Mouse (Mus musculus): ENCODE data around the gene Muc15. TPM values are rescaled to one million over a fixed set of nuclear protein-coding genes. Genes with fewer than 3 reads are reported as not detected.

The Muc15 gene
- under 1 TPM; 0.11 to 0.22 TPM for total RNA-seq (2021)

DNA sequence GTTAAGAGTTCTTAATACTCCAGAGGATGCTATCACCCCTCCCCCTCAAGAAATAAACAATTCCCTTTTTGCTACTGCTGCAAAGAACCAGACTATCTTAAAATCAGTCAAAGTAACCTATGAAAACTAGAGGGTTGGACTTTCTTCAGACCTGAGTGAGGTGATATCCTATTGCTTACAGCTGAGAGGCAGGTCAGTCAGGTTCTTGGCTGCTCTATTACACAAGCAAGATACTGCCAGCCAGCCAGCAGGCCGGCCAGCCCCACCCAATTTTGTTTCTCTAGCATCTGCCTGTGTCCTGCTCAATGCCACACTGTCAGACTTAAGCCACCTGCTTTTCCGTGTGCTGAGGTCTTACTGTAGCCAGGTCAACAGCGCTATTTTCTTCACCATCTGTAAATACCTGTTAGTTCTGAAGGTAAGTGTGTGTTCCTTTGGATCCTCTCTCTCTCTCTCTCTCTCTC lies at the start of gene Muc15:
Gene Muc15 (plus strand): TSS at position 51 of the 464 bp plus-strand sequence.
- intact Hi-C loops (cut with DNase I): no loop called here
- DNase-seq (ENCODE audit: low spot score in 2 of 2): no peak

DNA sequence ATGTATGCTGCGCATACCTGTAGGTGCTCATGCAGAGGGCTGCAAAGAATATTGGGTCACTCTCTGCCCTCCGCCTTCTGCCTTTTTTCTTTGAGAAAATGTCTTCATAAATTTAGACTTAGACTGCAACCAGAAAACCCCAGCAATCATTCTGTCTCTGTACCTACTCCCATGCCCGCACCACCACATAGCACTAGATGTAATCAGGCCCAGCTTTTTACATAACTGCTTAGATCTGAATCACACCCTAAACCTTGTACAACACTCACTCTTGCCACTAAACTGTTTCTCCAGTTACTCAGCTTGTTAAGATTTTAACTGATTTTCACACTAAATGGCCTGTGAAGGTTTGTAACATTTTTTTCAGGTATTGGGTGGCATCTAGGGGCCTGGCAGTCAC lies 11.7 kb upstream of the Muc15 start:
- intact Hi-C loops (cut with DNase I): no loop called here
- DNase-seq (ENCODE audit: low spot score in 2 of 2): no peak

DNA sequence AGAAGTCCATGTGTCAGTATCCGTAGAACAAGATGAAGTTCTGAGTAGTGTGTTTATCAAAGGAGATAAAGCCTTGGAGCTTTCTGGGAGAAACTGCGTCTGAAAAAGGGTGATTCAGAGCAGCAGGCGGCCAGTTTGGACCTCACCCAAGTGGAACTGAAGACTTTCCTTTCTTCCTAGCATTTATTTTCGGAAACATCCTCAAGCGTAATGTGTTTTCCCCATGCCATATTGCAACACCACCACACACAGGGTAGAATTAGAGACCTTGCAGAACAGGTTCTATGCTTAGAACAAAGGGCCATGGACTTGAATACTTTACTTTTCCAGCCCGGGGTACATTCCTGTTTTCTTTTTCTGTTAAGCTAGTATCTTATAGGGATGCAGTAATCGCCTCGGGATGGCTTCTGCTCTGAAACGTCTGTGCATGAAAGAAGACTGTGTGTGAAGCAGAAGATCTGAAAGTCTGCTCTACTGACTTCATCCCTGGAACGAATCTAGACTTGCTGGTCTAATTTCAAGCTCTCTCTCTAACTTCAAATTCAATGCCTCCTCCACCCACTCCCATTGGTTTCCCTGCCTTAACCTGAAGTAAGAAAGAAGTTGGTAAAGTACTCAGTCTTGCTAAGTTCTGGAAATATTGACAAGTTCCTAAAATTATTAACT lies 11.0 kb upstream of the Muc15 start:
- intact Hi-C loops (cut with DNase I): no loop called here
- DNase-seq (ENCODE audit: low spot score in 2 of 2): peak; percentile 61 to 62

DNA sequence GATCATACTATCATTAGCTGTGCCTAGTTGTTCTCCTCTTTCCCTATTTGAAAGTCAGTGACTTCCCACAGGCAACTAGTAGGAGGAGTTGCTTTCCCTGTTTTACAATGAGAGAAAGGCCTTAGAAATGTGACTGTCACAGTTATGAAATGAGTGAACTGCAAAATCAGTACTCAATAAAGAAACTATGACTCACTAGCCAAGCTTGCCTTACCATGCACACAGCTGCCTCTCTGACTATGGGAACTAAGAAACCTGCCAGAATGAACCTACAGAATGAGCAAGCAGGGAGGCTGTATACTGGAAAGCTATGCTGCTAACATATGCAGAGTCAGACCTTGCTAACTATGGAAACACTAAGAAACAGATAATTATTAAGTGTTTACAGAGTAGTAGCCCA lies 2.1 kb upstream of the Muc15 start:
- intact Hi-C loops (cut with DNase I): no loop called here
- peak in 1 of 2 experiments; percentile 15 for DNase-seq (ENCODE audit: low spot score in 2 of 2)

DNA sequence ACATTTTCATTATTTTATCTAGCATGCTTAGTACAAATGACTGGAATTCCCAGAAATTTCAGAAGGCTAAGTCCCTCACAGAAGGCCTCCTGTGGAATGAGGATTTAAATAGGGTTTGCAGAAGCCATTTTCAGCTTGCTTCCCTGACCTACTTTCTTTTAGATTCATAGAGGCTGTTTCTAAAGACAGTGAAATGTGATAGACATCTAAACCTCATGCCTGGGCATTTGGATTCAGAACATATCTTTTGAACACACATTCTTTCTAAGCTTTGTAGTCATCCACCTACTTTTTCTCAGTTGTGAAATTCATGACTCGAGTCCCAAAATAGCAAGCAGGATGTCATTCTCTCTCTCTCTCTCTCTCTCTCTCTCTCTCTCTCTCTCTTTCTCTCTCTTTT lies 1.1 kb downstream of the Muc15 start:
- intact Hi-C loops (cut with DNase I): no loop called here
- DNase-seq (ENCODE audit: low spot score in 2 of 2): no peak

DNA sequence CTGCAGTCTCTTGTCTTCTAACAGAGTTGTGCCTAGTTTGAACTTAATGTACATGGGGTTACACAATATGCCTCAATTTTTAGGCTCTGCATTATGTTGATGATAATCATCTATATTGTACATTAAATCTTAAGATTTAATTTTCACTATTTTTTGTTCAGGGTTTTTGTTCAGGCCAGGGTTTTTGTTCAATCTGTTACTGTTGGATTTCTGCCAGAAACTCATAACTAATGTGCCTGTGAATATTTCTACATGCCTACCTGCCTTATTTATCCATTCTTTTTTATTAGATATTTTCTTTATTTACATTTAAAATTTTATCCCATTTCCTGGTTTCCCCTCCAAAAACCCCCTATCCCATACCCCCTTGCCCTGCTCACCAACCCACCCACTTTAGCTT lies 5.0 kb downstream of the Muc15 start:
- intact Hi-C loops (cut with DNase I): no loop called here
- no peak for DNase-seq (ENCODE audit: low spot score in 2 of 2)

DNA sequence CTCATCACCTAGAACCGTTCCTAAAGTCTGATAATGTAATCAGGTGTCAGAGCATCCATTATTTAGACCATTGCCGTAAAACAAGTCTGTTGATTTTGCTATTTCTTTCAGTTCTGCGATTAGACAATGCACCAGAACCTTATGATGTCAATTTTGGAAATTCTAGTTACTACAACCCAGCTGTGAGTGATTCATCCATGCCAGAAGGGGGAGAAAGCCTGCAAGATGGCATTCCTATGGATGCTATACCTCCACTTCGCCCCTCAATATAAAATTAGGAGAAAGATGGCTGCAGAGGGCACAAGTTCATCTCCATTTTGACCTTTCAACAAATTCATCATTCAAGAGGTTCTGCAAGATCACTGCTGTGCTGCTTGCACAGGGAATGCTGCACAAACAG lies 16.1 kb downstream of the Muc15 start:
- peak; percentile 10 to 14 for DNase-seq (ENCODE audit: low spot score in 2 of 2)
- intact Hi-C loops (cut with DNase I): no loop called here

DNA sequence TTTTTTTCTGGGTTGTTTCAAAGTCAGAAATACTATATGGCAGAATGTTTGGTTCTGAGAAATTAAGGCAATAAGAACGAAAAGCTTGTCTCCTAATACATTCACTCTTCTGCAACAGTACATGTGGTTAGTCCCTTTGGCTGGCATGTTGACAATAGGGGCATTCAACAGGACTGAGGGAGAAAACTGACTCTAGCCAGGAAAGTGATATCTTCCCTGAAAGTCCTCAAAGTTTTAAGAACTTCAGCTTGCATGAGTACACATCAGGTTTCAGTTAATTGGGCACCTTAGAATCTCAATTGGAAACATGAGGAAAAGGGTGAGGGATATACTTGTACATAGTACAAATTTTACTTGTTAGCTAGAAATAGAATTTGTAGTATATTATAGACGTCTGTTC lies 16.8 kb downstream of the Muc15 start:
- intact Hi-C loops (cut with DNase I): no loop called here
- DNase-seq (ENCODE audit: low spot score in 2 of 2): no peak

DNA sequence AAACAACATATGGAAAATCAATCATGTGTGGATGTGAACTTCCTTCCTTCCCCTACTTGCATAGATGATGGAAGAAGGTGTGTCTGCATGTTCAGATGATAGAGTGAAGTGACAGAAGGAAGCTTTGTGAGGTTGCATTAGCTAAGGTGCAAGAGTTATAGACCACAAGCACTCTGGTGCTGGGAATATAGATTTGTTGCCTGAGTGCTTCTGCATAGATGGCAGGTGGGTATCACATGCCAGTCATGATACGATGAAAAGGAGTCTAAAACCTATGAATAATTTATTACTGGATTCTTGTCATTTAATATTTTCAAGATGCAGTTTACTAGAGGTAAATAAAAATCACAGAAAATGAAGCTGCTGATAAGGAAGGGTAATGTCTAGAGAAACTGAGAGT lies 18.6 kb downstream of the Muc15 start:
- intact Hi-C loops (cut with DNase I): no loop called here
- no peak for DNase-seq (ENCODE audit: low spot score in 2 of 2)

DNA sequence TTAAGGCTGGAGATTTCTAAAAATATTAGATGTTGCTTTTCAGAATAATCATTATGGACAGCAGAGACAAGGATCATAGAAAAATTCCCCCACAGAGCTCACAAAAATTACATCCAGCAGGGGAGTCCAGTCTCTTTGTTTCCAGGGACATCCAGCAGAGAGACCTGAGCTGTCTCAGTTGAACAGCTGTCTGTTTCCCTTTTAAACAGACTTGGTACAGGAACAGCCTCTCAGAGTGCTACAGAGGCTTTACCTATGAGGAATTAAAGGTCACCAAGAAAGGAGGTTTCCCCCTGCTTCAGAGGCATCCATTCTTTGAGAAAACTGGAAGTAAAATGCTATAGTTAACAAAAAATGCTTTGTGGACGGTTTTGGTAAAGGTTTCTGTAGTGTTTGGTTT lies 19.4 kb downstream of the Muc15 start:
- intact Hi-C loops (cut with DNase I): no loop called here
- DNase-seq (ENCODE audit: low spot score in 2 of 2): no peak

DNA sequence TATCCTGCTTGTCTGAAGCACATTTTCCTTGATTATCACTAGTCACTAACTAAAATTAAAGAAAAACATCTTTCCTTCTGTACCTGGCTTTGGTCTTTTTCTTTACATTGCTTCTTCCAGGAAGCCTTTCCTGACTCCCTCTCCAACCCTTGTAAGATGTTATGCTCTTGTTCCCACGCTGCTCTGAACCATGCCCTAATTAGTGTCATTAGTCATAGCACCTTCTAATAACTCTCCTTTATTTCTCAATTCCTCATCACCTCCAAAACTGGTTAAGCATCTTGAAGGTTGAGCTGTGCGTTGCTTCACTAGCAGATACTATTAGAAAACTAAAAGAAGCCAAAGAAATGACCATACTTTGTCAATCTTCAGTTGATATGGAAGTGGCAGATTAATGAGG lies 36.4 kb downstream of the Muc15 start:
- DNase-seq (ENCODE audit: low spot score in 2 of 2): no peak
- intact Hi-C loops (cut with DNase I): no loop called here

DNA sequence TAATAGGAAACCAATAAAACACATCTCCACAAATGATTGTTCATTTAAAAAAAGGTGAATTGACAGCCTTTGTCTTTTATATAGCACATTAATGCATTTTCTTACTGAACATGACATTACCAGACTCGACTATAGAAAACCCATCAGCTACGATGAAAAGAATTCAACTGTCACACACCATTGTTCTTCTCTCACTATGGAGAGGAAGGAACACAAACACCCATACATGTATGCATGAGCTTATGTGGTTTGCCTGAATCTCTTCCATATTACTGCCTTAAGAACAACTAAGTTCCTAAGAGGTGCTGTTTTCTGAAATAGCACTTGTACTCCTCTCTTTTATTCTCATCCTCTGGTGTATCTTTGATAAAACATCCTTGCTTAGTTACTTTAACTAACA lies 38.3 kb downstream of the Muc15 start:
- DNase-seq (ENCODE audit: low spot score in 2 of 2): no peak
- intact Hi-C loops (cut with DNase I): no loop called here

DNA sequence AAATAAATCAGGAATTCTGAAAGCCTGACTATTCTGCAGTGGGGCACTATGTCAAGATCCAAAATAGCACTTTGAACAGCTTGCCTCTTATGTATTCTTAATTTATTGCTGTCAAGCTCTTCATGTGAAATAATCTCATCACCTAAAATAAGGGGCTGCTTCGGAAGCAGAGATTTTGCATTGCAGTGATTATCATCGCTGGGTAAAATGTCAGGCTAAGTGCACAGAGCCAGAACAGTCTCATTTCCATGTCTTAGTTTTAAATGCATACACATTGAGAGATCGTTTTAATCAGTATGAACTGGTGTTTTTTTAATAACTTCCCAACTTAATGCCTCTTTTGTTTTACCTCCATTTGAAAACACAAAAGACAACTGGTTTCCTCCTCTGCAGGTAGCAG lies 66.3 kb downstream of the Muc15 start:
- DNase-seq (ENCODE audit: low spot score in 2 of 2): no peak
- intact Hi-C loops (cut with DNase I): no loop called here

Other genes with a start within 250 kb of the Muc15 start
- gene Slc5a12, start 124.0 kb upstream of the Muc15 start, total RNA-seq (2021): not detected
- gene Ano3, start 229.6 kb downstream of the Muc15 start, total RNA-seq (2021): 10 to 100 TPM; 74.4 to 75.4 TPM

All from left cerebral cortex, postnatal 36 days (tissue).